In genomic region chr16:84330293-84330692, GRCm38 (mm10) we compare ENCODE assay signal across 16 mouse cellular contexts.
"Had no signal": no experiment of that assay in that cellular context is flagged by ENCODE, and none has a peak within 500 bp of the region (broad histone marks: within the 10 kb centered on the region; RNA-seq: fewer than 3 reads in every experiment).

No protein-coding gene starts in this region.

- H3K9me3 ChIP-seq: neural tube, embryonic 13.5 days; neural tube, embryonic 15.5 days; stomach, embryonic 15.5 days had no signal

- H3K36me3 ChIP-seq: neural tube, embryonic 13.5 days; neural tube, embryonic 15.5 days; stomach, embryonic 15.5 days had no signal

- H3K9ac ChIP-seq: neural tube, embryonic 13.5 days; neural tube, embryonic 15.5 days; stomach, embryonic 15.5 days had no signal

- H3K4me3 ChIP-seq: neural tube, embryonic 13.5 days; neural tube, embryonic 15.5 days; stomach, embryonic 15.5 days had no signal

- H3K4me1 ChIP-seq: neural tube, embryonic 13.5 days; neural tube, embryonic 15.5 days; stomach, embryonic 15.5 days had no signal

- DNase-seq: retina, postnatal 1 day; right cerebral cortex, adult 18-20 months; right cerebral cortex, postnatal 14 days; right cerebral cortex, postnatal 25 days; right cerebral cortex, postnatal 4 days; spleen, adult 18-20 months; thymus, adult 18-20 months; thymus, adult 2 months; thymus, postnatal 14 days; thymus, postnatal 25 days; thymus, postnatal 36 days; thymus, postnatal 4 days had no signal

- H3K27ac ChIP-seq: neural tube, embryonic 13.5 days; neural tube, embryonic 15.5 days; stomach, embryonic 15.5 days; stomach, postnatal 0 days had no signal

- H3K4me2 ChIP-seq: neural tube, embryonic 13.5 days; neural tube, embryonic 15.5 days; stomach, embryonic 15.5 days had no signal

- H3K27me3 ChIP-seq: neural tube, embryonic 13.5 days; neural tube, embryonic 15.5 days; stomach, embryonic 15.5 days had no signal
